Mouse (Mus musculus) erythroblast, embryonic 14.5 days (primary cell): ENCODE measurements around the gene Nacc2.

Experiments
- GATA1 ChIP-seq: IDR thresholded peaks from 2 replicates; pipeline ENCODE4 v1.6.1; 2012; ENCODE audit warnings: low read length, inconsistent platforms, mixed read lengths
- TAL1 ChIP-seq: IDR thresholded peaks from 3 replicates; pipeline ENCODE4 v1.6.1; 2012; ENCODE audit warnings: low read length, inconsistent platforms, mixed read lengths

- no peak for TF ChIP-seq TAL1
- no peak for TF ChIP-seq GATA1
Measured at GRCm38 (mm10) chr2:26068175-26068574, 54.8 kb downstream of the Nacc2 start.
